Mouse (Mus musculus): ENCODE measurements around the gene Tfcp2.

Tfcp2 gene

DNA sequence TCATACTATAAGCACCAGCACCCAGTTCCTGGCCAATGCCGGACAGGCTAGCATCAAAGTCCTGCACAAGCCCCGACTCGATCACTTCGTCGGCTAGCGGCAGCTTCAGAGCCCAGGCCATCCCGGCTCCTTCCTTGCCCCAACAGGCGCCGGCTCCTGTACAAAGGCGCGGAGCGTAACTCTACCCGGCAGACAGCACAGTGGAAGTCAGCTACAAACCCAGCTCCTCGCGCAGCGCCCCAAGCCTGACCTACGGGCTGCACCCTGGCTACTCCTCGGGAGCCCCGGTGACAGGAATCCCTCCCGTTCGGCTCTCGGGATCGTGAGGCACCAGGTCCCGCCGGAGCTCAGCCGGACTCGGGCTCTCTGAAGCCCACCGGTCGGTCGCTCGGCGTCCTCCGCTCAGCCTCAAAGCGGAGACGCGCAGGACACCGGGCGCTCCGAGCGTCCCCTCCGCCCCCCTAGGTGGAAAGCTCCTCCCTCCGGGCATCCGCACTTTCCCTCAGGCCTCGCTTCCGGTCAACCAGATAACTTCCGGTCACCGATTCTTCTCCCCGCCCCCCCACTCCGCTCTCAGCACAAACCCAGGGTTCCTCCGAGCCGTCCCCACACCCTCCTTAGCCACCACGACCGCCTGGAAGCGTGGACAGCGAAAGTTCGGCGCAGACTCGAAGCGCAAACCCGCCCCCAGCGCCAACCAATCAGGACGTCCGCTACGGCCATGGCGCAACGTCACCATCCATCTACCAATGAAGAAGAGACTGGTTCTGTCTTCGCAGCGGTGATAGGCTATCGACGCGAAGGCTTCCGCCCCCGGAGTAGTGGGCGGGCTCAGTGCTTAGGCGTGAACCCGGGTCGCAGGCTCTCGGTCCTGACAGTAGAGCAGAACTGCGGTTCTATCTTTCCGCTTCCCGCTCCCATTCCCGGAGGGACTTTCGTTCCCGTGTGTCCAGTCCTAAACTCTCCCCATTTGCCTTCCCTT is at the start of gene Tfcp2:
Tfcp2 (minus strand) TSS at position 683 of the 982 bp plus-strand sequence.
- DNase-seq = peak; percentile 98 to 99

DNA sequence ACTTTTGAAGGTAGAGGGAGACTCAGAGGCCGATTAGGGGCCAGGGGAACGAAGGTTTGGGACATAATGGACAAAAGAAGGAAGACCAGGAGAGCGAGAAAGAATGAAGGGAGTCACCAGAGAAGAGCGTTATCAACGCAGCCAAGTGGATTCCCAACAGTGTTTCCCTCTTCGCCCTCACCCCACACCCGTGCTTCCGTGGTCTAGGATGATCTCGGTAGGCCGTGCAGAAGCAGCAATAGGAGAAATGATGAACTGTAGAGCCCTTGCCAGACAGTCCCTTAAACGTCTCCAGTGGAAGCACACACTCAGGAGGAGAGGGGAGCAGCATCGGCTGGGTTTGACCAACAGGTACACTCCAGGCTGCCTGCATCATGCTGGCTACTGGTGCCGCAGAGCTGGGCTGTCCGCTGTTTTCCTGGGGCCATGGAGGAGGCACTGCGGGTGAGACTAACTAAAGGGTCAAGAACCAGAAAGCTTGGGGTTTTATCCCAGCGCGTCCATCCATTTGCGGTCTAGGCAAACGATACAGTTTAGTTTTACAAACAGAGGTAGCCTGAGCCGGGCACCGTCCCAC is 49.0 kb upstream of the Tfcp2 start:
- no peak for DNase-seq

DNA sequence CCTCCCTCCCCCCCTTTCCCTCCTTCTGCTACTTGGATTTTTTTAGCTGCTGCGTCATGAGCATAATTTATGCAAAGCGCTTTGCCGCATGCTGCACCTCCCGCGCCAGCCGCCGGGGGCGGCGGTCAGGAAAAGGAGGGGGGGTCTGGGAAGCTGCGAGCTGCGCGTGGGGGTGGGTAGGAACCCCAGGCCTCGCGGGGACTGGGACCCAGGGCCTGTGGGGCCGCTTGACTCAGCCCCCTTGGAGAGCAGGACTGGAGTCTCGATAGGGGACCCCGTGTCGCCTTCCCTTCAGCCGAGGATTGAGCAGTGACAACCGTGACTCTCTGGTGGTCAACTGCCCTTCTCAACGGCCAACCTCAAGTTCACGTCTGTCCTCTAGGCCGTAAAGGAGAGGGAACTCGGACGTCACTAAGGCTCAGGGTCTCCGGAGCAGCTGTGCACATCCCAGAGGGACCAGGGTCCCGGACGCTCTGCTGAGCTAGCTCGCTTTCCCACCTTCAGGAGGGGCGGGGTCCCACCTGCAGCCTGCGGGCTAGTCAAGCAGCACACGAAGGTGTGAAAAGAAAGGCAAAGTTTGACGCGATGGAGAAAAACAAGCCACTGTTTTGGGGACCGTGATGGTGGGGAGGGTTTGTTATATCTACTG is 48.4 kb upstream of the Tfcp2 start:
- peak in 1 of 2 experiments; percentile 87 for DNase-seq

- DNase-seq = peak; percentile 69 to 77
Observed at GRCm38 (mm10) chr15:100599276-100600046, 47.7 kb upstream of the Tfcp2 start, which contains the start of gene Pou6f1. Pou6f1 (minus strand) TSS chr15:100599984.

DNA sequence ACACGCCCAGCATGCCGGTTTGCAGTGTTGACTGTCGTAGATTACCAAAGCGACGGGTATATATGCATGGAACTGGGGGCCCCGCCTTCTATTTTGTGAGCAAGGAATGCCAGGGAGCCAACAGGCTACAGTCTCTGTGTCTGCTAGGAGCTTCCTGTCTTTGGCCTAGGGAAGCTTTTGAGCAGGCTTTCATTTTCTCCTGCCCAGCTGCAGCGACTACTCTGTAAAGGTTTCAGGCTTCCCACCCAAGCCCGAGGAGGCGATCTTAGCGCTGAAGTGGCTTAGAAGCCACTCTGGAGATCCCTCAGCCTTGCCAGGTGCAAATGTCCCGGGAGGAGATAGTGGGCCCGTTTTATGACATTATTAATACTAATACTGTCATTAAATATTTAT is 47.1 kb upstream of the Tfcp2 start:
- DNase-seq = peak; percentile 38 to 56

DNA sequence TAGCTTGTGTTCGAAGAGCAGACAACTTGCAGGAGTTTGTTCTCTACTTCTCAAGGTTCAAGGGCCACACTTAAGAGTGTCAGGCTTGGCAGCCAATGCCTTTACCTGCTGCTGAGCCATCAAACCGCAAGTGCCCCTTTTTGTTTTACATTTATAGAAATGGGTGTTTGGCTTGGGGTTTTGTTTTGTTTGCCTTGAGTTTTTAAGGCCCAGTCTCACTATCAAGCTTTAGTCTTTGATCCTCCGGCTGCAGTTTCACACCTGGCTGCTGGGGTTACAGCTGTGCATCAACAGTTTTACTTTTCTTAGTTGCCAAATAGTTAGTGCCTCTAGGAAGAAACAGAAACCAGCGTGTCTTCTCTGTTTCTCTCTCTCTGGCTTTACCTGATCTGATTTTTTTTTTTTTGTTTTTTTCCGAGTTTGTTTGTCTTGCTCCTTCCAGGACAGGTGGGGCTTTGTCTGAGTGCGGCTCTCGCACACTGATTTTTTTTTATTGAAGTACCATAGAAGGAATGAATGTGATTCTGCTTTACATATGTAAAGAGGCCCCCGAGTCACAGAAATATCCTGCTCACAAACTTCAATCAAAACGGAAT is 46.6 kb upstream of the Tfcp2 start:
- DNase-seq = no peak

DNA sequence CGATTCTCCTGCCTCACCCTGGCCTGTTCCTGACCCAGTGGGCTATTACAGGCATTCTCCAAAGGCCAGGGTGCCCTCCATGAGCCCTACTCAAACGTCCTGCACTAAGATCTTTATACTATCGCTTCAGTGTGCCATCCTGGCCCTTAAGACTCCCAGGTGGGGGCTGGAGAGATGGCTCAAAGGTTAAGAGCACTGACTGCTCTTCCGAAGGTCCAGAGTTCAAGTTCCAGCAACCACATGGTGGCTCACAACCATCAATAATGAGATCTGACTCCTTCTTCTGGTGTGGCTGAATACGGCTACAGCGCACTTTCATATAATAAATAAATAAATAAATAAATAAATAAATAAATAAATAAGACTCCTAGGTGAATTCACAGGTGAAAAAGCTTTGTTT is 41.0 kb upstream of the Tfcp2 start:
- no peak for DNase-seq

DNA sequence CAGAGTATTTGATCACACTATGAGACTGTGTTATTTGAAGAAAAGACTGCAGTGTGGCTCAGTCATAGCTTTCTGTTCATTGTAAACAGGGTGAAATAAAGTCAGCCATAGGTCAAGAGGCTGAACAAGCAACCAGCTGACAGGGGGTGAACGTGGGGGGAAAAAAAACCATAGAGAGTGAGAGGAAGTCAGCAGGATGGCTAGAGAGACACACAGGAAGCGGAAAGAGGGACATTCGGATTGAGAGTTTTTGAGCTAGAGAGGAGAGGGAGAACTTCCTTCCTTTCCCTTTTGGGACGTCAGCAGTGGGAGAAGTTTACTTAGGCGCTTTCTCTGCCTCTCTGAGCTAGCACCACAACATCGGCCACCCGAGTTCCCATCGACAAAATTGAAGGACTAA is 38.6 kb upstream of the Tfcp2 start:
- DNase-seq = no peak

DNA sequence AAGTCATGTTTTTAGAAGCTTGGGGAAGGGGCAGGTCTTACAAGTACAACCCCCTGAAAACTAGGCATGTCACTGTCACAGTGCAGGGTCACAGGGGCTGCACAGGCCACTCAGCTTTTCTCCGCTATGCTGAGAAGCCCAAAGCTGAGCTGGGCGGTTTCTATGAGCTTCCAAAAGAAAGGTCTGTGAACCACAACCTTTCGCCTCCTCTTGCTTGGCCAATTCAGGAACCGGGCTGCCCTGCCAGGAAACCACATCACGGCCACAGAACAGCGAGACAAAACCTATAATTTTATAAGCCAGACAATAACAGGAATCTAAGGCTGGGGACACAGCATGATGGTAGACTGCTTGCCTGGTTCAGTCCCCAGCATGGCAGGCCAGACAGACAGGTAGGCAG is 36.5 kb upstream of the Tfcp2 start:
- no peak for DNase-seq

- DNase-seq = no peak
Observed at GRCm38 (mm10) chr15:100587166-100587565, 35.4 kb upstream of the Tfcp2 start.

DNA sequence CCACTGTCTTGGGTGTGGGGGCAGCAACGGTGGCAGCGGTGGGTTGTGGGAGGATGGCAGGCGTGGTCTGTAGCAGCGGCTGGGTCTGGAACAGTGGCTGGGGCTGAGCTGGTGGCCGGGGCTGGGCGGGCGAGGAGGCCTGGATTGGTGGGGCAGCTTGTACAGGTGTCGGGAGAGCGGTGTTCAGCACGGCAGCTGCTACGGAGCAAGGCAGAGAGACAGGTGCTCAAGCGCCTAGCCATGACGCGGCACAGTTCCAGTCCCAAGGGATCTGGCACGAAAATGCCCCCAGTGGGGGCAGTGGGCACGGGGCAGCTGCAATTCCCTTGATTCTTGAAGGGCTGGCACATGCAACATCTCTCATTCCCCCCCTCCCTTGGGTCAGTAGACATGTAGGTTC is 34.1 kb upstream of the Tfcp2 start:
- DNase-seq = no peak

GRCm38 (mm10) chr15:100580108-100580507 is 28.3 kb upstream of the Tfcp2 start:
- DNase-seq = no peak

DNA sequence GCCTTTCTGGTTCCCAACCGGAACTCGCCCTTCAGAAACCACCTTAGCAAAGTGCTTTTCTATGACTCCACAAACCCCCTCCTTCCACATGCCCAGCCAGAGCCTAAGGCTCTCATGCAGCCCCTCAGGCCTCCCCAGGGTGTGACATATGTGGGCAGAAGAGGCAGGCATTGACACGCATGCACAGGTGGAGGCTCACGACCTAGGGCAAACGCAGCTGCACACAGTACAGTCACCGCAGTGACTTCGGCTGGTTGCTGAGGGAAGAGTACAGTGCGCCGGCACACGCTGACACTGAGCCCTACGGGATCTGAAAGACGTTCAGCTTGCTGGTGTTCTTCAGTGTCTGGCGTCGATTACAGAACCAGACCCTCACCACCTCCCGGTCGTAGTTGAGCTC is 26.2 kb upstream of the Tfcp2 start:
- DNase-seq = no peak

DNA sequence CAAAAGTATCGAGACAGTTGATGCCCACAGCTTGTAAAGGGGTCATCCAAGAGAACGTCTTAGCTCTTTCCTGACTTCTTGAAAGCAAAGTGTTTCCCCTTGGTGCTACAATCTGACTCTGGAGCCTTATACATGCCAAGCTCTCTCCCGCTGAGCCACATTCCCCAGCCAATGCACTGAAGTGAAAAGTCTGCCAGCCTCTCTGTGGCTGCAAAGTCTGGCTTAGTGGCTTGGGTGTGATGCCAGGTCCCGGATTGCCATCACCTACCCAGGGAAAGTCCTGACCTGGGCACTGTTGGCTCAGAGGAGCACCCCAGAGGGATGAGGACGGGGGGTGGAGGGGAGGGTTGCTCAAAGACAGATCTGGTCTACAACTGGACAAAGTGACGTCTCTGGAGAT is 25.0 kb upstream of the Tfcp2 start:
- peak; percentile 44 to 49 for DNase-seq

- DNase-seq = no peak
Observed at GRCm38 (mm10) chr15:100576392-100576791, 24.6 kb upstream of the Tfcp2 start.

GRCm38 (mm10) chr15:100575366-100575765 is 23.6 kb upstream of the Tfcp2 start:
- no peak for DNase-seq

- peak; percentile 48 to 65 for DNase-seq
Observed at GRCm38 (mm10) chr15:100574378-100574777, 22.6 kb upstream of the Tfcp2 start.

DNA sequence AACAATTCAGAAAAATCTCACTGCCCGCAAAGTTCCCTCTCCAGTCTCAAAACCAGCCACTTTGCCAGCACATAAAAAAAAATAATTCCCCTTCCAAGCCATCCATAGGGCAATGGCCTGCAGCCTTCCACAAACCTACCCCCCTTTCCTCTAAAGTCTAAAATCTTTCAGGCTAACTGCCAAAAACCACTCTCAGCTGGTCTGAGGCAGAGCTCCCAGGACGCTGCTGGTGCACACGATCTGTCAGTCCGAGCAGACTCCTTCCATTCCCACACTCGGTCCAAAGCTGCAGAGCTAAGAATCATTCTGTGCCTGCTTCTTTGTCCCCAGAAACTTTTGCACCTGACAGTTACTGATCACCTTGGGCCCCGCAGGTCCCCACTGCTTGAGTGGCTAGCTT is 22.1 kb upstream of the Tfcp2 start:
- no peak for DNase-seq

DNA sequence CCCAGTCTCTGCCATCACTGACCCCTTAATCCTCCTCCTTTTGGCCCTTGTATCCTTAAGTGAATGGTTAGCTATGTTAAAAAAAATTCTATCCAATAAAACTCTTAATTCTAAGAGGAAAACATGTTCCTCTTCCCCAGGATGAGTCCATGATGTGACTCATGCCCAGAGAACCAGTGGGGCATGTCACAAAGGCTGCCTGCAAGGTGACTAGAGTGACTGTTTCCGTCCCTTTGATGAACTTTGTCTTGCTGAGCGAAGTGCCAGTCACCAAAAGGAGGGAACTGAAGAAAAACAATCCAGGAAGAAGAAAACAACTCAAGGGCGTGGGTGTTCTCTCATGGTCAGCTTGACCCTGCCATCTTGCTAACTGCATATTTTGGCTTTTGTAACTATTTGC is 17.4 kb upstream of the Tfcp2 start:
- DNase-seq = no peak

DNA sequence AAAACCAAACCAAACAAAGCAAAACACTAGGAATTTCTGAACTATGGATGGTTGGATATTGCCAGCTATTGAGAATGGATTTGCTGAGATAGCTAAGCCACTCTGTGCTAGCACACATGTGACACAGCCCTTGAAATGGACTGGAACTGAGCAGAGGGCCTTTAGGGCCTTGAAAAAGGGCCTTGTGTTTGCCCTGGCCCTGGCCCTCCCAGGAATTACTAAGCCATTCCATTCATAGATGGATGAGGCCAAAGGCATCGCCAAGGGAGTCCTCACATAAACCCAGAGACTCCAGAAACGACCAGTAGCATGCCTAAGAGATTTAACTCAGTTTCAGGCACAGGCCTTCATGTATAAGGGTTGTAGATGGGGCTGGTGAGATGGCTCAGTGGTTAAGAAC is 14.7 kb upstream of the Tfcp2 start:
- DNase-seq = no peak

- DNase-seq = no peak
Observed at GRCm38 (mm10) chr15:100557705-100558433, 6.1 kb upstream of the Tfcp2 start.

- no peak for DNase-seq
Observed at GRCm38 (mm10) chr15:100556378-100556777, 4.6 kb upstream of the Tfcp2 start.
